Mouse (Mus musculus) R1 (cell line): Measurements from ENCODE around the gene Abhd17a.

Source experiments
- DNase-seq: peaks from one replicate; pipeline ENCODE4 v3.0.0-alpha.2; 2018; ENCODE audit warnings: low read depth, low spot score

Abhd17a gene

GRCm38 (mm10) chr10:80548428-80549006, 41.6 kb downstream of the Abhd17a start:
- DNase-seq = peak; percentile 72

GRCm38 (mm10) chr10:80547539-80547938, 42.6 kb downstream of the Abhd17a start:
- DNase-seq = no peak

GRCm38 (mm10) chr10:80546945-80547344, 43.2 kb downstream of the Abhd17a start:
- no peak for DNase-seq

- DNase-seq = no peak
Measured at GRCm38 (mm10) chr10:80545590-80545989, 44.6 kb downstream of the Abhd17a start.

GRCm38 (mm10) chr10:80543873-80544272, 46.3 kb downstream of the Abhd17a start:
- no peak for DNase-seq

- no peak for DNase-seq
Measured at GRCm38 (mm10) chr10:80539493-80539892, 50.6 kb downstream of the Abhd17a start.

- peak; percentile 99 for DNase-seq
Measured at GRCm38 (mm10) chr10:80538710-80539394, 51.3 kb downstream of the Abhd17a start, which contains the start of gene Atp8b3. TSS of gene Atp8b3 (minus strand) at chr10:80539124.

- DNase-seq = no peak
Measured at GRCm38 (mm10) chr10:80538180-80538579, 52.0 kb downstream of the Abhd17a start.

GRCm38 (mm10) chr10:80535711-80536110, 54.4 kb downstream of the Abhd17a start:
- peak; percentile 73 for DNase-seq

- DNase-seq = peak; percentile 66
Measured at GRCm38 (mm10) chr10:80535071-80535470, 55.1 kb downstream of the Abhd17a start.

GRCm38 (mm10) chr10:80533704-80534103, 56.4 kb downstream of the Abhd17a start:
- DNase-seq = peak; percentile 86
